Mouse (Mus musculus) ES-Bruce4 (cell line): ENCODE measurements around the gene Stradb.

Experiments
- CTCF ChIP-seq: IDR thresholded peaks from one replicate; pipeline ENCODE4 v1.8.1; 2011; ENCODE audit warnings: low read depth, low read length
- POLR2A ChIP-seq: IDR thresholded peaks from one replicate; pipeline ENCODE4 v1.8.1; 2011; ENCODE audit warnings: low read length; ENCODE audit not compliant: insufficient read depth

GRCm38 (mm10) chr1:58971097-58971496 is 2.2 kb upstream of the Stradb start:
- TF ChIP-seq CTCF: no peak
- TF ChIP-seq POLR2A: no peak
